Mouse (Mus musculus) thymus, adult 2 months (tissue): Measurements from ENCODE around the gene Inpp5a. TPM values are rescaled to one million over a fixed set of nuclear protein-coding genes. Genes with fewer than 3 reads are reported as not detected.

Source experiments
- DNase-seq: peaks from one replicate; pipeline ENCODE4 v3.0.0; 2021
- H3K27ac ChIP-seq: fragments of 200-500 bp; 2 replicates; pipeline ENCODE4 v1.5.1; 2012; ENCODE audit warnings: low read length, control low read depth; ENCODE audit not compliant: control insufficient read depth, insufficient read depth
- H3K27me3 ChIP-seq: fragments of 200-500 bp; 2 replicates; pipeline ENCODE4 v1.6.1; 2012; ENCODE audit warnings: mild to moderate bottlenecking, low read length, moderate library complexity, mixed read lengths; ENCODE audit not compliant: control insufficient read depth, insufficient read depth
- H3K36me3 ChIP-seq: fragments of 200-500 bp; 2 replicates; pipeline ENCODE4 v1.6.1; 2012; ENCODE audit warnings: mild to moderate bottlenecking, low read length, moderate library complexity; ENCODE audit not compliant: control insufficient read depth, insufficient read depth
- H3K4me1 ChIP-seq: fragments of 200-500 bp; replicated peaks from 2 replicates; pipeline ENCODE4 v1.6.1; 2012; ENCODE audit warnings: low read length; ENCODE audit not compliant: control insufficient read depth, insufficient read depth
- H3K4me3 ChIP-seq: fragments of 200-500 bp; 2 replicates; pipeline ENCODE4 v1.5.1; 2012; ENCODE audit warnings: mild to moderate bottlenecking, low read length, control low read depth, moderate library complexity; ENCODE audit not compliant: control insufficient read depth, insufficient read depth
- CTCF ChIP-seq: fragments of 200-500 bp; IDR thresholded peaks from 2 replicates; pipeline ENCODE4 v1.5.1; 2012; ENCODE audit warnings: mild to moderate bottlenecking, control low read depth, low read length, moderate library complexity, borderline replicate concordance; ENCODE audit not compliant: control insufficient read depth, poor library complexity, insufficient read depth; ENCODE audit errors: extremely low read depth
- POLR2A ChIP-seq: fragments of 200-500 bp; IDR thresholded peaks from 2 replicates; pipeline ENCODE4 v1.6.1; 2012; ENCODE audit warnings: mild to moderate bottlenecking, low read length, control low read depth, moderate library complexity; ENCODE audit not compliant: control insufficient read depth, poor library complexity, insufficient read depth; ENCODE audit errors: extremely low read depth
- WGBS: fragments of 180-500 bp; shearing (Covaris S2); methylation state at CpG from one replicate; pipeline ENCODE4 v1.1.7; 2018; 5-methylcytosine and 5-hydroxymethylcytosine counted together
- polyA plus RNA-seq: library from polyadenylated mRNA; depleted of rRNA; stranded (reverse); fragments of >200 nt; gene quantifications from 2 replicates; pipeline ENCODE4 v1.2.3, GENCODE M21; 2012

The Inpp5a gene
- polyA plus RNA-seq, 1 experiment = 17.9 TPM

DNA sequence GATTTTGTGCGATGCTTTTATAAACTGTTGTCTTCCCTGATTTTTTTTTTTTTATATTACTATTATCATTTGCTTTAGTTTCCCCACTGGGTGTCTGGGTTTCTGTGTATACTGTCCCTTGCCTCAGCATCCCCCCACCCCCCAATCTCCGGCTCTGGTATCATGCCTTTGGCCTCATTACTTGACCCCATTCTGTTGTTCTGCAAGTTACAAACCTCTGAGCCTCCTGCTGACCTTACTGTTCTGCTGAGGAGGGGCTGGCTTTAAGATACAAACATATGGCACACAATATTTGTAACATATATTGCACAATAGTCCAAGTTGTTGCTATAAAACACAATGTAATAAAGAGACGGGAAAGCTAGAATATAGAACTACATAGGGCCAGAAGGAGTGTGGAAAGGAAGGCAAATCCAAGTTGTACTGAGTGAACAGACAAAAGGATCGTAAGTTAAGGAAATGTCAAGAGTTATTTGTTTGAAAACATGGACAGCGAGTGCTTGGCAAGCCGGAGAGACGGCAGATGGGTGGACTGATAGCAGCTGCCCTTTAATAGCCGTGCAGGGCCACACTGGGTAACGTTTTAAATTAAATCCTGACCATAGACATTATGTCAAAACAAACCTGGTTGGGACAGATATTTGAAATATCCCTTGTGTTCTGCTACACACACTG is 49.2 kb downstream of the Inpp5a start:
- Histone ChIP-seq H3K4me3 (no peak overlapping the region), H3K27ac (no peak overlapping the region)
- no peak for DNase-seq

GRCm38 (mm10) chr7:139438601-139438945 is 49.7 kb downstream of the Inpp5a start:
- TF ChIP-seq POLR2A (no peak), CTCF (no peak)
- peaks cover 13% of the 10 kb centered on the region for H3K4me1 ChIP-seq
- no peaks in the 10 kb centered on the region for H3K27me3 ChIP-seq
- no peak overlapping the region for H3K4me3 ChIP-seq
- H3K27ac ChIP-seq = no peak overlapping the region
- no peaks in the 10 kb centered on the region for H3K36me3 ChIP-seq
- no peak for DNase-seq
- 94% methylated on average over 4 of the region's 4 CpGs for whole genome bisulfite sequencing

More for the DNA sequence above, 49.2 kb downstream of the Inpp5a start:
- H3K27me3 ChIP-seq = no peaks in the 10 kb centered on the region
- H3K4me1 ChIP-seq = peaks cover 12% of the 10 kb centered on the region
- 95% methylated on average over 9 of the region's 9 CpGs for WGBS
- no peaks in the 10 kb centered on the region for H3K36me3 ChIP-seq
- TF ChIP-seq POLR2A (no peak), CTCF (no peak)

DNA sequence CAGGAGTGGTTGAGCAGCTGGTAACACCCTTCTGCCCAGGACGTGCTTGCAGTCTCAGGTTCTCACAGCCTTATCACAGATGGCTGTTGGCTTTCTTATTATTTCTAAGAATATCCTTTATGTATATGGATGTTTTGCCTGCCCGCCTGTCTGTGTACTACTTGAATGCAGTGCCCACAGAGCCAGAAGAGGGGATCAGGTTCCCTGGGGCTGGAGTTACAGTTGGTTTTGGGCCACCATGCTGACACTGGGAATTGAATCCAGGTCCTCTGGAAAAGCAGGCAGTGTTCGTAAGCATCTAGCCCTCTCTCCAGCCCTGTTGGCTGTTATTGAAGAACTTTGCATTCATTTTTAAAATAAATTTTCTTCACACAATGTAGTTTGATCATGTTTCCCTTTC is 50.1 kb downstream of the Inpp5a start:
- no peaks in the 10 kb centered on the region for H3K27me3 ChIP-seq
- H3K27ac ChIP-seq = no peak overlapping the region
- TF ChIP-seq POLR2A (no peak), CTCF (no peak)
- no peak for DNase-seq
- WGBS = 88% methylated on average over 3 of the region's 3 CpGs
- H3K36me3 ChIP-seq = no peaks in the 10 kb centered on the region
- no peak overlapping the region for H3K4me3 ChIP-seq
- peaks cover 13% of the 10 kb centered on the region for H3K4me1 ChIP-seq

- no peaks in the 10 kb centered on the region for H3K36me3 ChIP-seq
- no peak overlapping the region for H3K27ac ChIP-seq
- DNase-seq = no peak
- no peak overlapping the region for H3K4me3 ChIP-seq
- H3K4me1 ChIP-seq = peaks cover 13% of the 10 kb centered on the region
- H3K27me3 ChIP-seq = no peaks in the 10 kb centered on the region
- 79% methylated on average over 6 of the region's 6 CpGs for WGBS
- no peak for TF ChIP-seq CTCF
- no peak for TF ChIP-seq POLR2A
Measured at GRCm38 (mm10) chr7:139439922-139440895, 51.3 kb downstream of the Inpp5a start.

- Histone ChIP-seq H3K4me1 (peaks cover 13% of the 10 kb centered on the region), H3K4me3 (no peak overlapping the region), H3K27ac (no peak overlapping the region), H3K36me3 (no peaks in the 10 kb centered on the region), H3K27me3 (no peaks in the 10 kb centered on the region)
- TF ChIP-seq POLR2A (no peak), CTCF (no peak)
- 82% methylated on average over 5 of the region's 5 CpGs for WGBS
- no peak for DNase-seq
Measured at GRCm38 (mm10) chr7:139441022-139441421, 52.1 kb downstream of the Inpp5a start.

- Histone ChIP-seq H3K27me3 (no peaks in the 10 kb centered on the region), H3K36me3 (no peaks in the 10 kb centered on the region), H3K4me1 (peaks cover 13% of the 10 kb centered on the region), H3K27ac (no peak overlapping the region), H3K4me3 (no peak overlapping the region)
- 64% methylated on average over 10 of the region's 10 CpGs for WGBS
- TF ChIP-seq CTCF (no peak), POLR2A (no peak)
- no peak for DNase-seq
Measured at GRCm38 (mm10) chr7:139441761-139442211, 52.9 kb downstream of the Inpp5a start.

- no peak for TF ChIP-seq POLR2A
- TF ChIP-seq CTCF = no peak
- peaks cover 10% of the 10 kb centered on the region for H3K4me1 ChIP-seq
- 96% methylated on average over 8 of the region's 8 CpGs for WGBS
Measured at GRCm38 (mm10) chr7:139445621-139446020, 56.7 kb downstream of the Inpp5a start.

More at GRCm38 (mm10) chr7:139445621-139446020, 56.7 kb downstream of the Inpp5a start:
- Histone ChIP-seq H3K27ac (no peak overlapping the region), H3K27me3 (no peaks in the 10 kb centered on the region), H3K36me3 (no peaks in the 10 kb centered on the region), H3K4me3 (no peak overlapping the region)
- no peak for DNase-seq
